Mouse (Mus musculus): ENCODE results near the gene Cela2a. TPM values are rescaled to one million over a fixed set of nuclear protein-coding genes. Genes with fewer than 3 reads are reported as not detected.
"Not testable (repeated sequence)": the region's sequence is repeated elsewhere in the genome, so short reads cannot be mapped to it uniquely, and the experiment has no call there.

The Cela2a gene
- polyA plus RNA-seq, 1 experiment, result not detected

- not testable (repeated sequence) for H3K27ac ChIP-seq (replicated peaks; ENCODE audit: low read depth, low read length); H3K4me3 ChIP-seq (ENCODE audit: insufficient read depth, low read depth, low read length); H3K4me1 ChIP-seq (ENCODE audit: control insufficient read depth, insufficient read depth, insufficient read length, low read length)
Measured at GRCm38 (mm10) chr4:141773019-141773418, 52.9 kb downstream of the Cela2a start.

- Histone ChIP-seq H3K4me1 (ENCODE audit: control insufficient read depth, insufficient read depth, insufficient read length, low read length) (peaks cover 3% of the 10 kb centered on the region; the same call in 1 of the 2 replicates), H3K27ac (replicated peaks; ENCODE audit: low read depth, low read length) (no peak overlapping the region), H3K4me3 (ENCODE audit: insufficient read depth, low read depth, low read length) (no peak overlapping the region)
Measured at GRCm38 (mm10) chr4:141771823-141772222, 54.1 kb downstream of the Cela2a start.

- no peak overlapping the region for H3K27ac ChIP-seq (replicated peaks; ENCODE audit: low read depth, low read length)
- peaks cover 3% of the 10 kb centered on the region; the same call in 1 of the 2 replicates for H3K4me1 ChIP-seq (ENCODE audit: control insufficient read depth, insufficient read depth, insufficient read length, low read length)
- no peak overlapping the region for H3K4me3 ChIP-seq (ENCODE audit: insufficient read depth, low read depth, low read length)
Measured at GRCm38 (mm10) chr4:141769501-141770160, 56.3 kb downstream of the Cela2a start.

- no peak overlapping the region for H3K4me3 ChIP-seq (ENCODE audit: insufficient read depth, low read depth, low read length)
- H3K27ac ChIP-seq (replicated peaks; ENCODE audit: low read depth, low read length), result peak overlapping the region; percentile 77
- H3K4me1 ChIP-seq (ENCODE audit: control insufficient read depth, insufficient read depth, insufficient read length, low read length), result peaks cover 3% of the 10 kb centered on the region; the same call in 1 of the 2 replicates
Measured at GRCm38 (mm10) chr4:141767353-141768036, 58.5 kb downstream of the Cela2a start.

GRCm38 (mm10) chr4:141766668-141767352, 59.1 kb downstream of the Cela2a start:
- Histone ChIP-seq H3K4me1 (ENCODE audit: control insufficient read depth, insufficient read depth, insufficient read length, low read length) (peaks cover 3% of the 10 kb centered on the region; the same call in 1 of the 2 replicates), H3K4me3 (ENCODE audit: insufficient read depth, low read depth, low read length) (no peak overlapping the region), H3K27ac (replicated peaks; ENCODE audit: low read depth, low read length) (peak overlapping the region; percentile 77)

GRCm38 (mm10) chr4:141766316-141766667, 59.7 kb downstream of the Cela2a start:
- Histone ChIP-seq H3K4me3 (ENCODE audit: insufficient read depth, low read depth, low read length) (no peak overlapping the region), H3K4me1 (ENCODE audit: control insufficient read depth, insufficient read depth, insufficient read length, low read length) (peaks cover 3% of the 10 kb centered on the region; the same call in 1 of the 2 replicates), H3K27ac (replicated peaks; ENCODE audit: low read depth, low read length) (peak overlapping the region; percentile 77)

GRCm38 (mm10) chr4:141765008-141765407, 61.0 kb downstream of the Cela2a start:
- H3K4me1 ChIP-seq (ENCODE audit: control insufficient read depth, insufficient read depth, insufficient read length, low read length), result peaks cover 3% of the 10 kb centered on the region; the same call in 1 of the 2 replicates
- H3K27ac ChIP-seq (replicated peaks; ENCODE audit: low read depth, low read length), result no peak overlapping the region
- no peak overlapping the region for H3K4me3 ChIP-seq (ENCODE audit: insufficient read depth, low read depth, low read length)

Other genes starting within 250 kb of the Cela2a start
- gene Fblim1, start 220.1 kb downstream of the Cela2a start, polyA plus RNA-seq (2012; ENCODE audit: insufficient read depth, insufficient read length, missing spikeins), result 2.1 and 3.6 TPM in 2 replicates
- gene Tmem82, start 207.5 kb downstream of the Cela2a start, polyA plus RNA-seq (2012; ENCODE audit: insufficient read depth, insufficient read length, missing spikeins), result 1.1 TPM in 1 of 2 replicates, not detected in the other
- 4.5 and 12.7 TPM in 2 replicates for gene Slc25a34, start 202.3 kb downstream of the Cela2a start, polyA plus RNA-seq (2012; ENCODE audit: insufficient read depth, insufficient read length, missing spikeins)
- gene Plekhm2, start 161.3 kb downstream of the Cela2a start, polyA plus RNA-seq (2012; ENCODE audit: insufficient read depth, insufficient read length, missing spikeins), result 8.8 and 12.9 TPM in 2 replicates
- gene Rsc1a1, start 140.6 kb downstream of the Cela2a start, polyA plus RNA-seq (2012; ENCODE audit: insufficient read depth, insufficient read length, missing spikeins), result 3.0 TPM in 1 of 2 replicates, not detected in the other
- gene Ddi2, start 102.7 kb downstream of the Cela2a start, polyA plus RNA-seq (2012; ENCODE audit: insufficient read depth, insufficient read length, missing spikeins), result 9.4 and 12.3 TPM in 2 replicates
- not detected in 2 replicates for gene Agmat, start 79.5 kb downstream of the Cela2a start, polyA plus RNA-seq (2012; ENCODE audit: insufficient read depth, insufficient read length, missing spikeins)
- 4.7 and 6.4 TPM in 2 replicates for gene Dnajc16, start 35.2 kb downstream of the Cela2a start, polyA plus RNA-seq (2012; ENCODE audit: insufficient read depth, insufficient read length, missing spikeins)
- 6.1 and 7.7 TPM in 2 replicates for gene Casp9, start 32.5 kb downstream of the Cela2a start, polyA plus RNA-seq (2012; ENCODE audit: insufficient read depth, insufficient read length, missing spikeins)
- gene Ctrc, start 20.2 kb upstream of the Cela2a start, polyA plus RNA-seq (2012; ENCODE audit: insufficient read depth, insufficient read length, missing spikeins), result not detected in 2 replicates
- 11.7 and 12.9 TPM in 2 replicates for gene Efhd2, start 48.8 kb upstream of the Cela2a start, polyA plus RNA-seq (2012; ENCODE audit: insufficient read depth, insufficient read length, missing spikeins)
- gene Fhad1, start 188.9 kb upstream of the Cela2a start, polyA plus RNA-seq (2012; ENCODE audit: insufficient read depth, insufficient read length, missing spikeins), result not detected in 2 replicates